Mouse (Mus musculus): ENCODE data around the gene Tubb1.

GRCm38 (mm10) chr2:174470786-174471405, 20.4 kb downstream of the Tubb1 start:
- no peak for TF ChIP-seq POLR2A (IDR thresholded peaks at IDR 0.05; ENCODE audit: control insufficient read depth, low read depth, low read length)
- TF ChIP-seq CTCF (IDR thresholded peaks at IDR 0.05; ENCODE audit: control insufficient read depth, insufficient read depth, insufficient replicate concordance, low read depth, low read length): no peak
